Mouse (Mus musculus): ENCODE data around the gene Abhd12.

DNA sequence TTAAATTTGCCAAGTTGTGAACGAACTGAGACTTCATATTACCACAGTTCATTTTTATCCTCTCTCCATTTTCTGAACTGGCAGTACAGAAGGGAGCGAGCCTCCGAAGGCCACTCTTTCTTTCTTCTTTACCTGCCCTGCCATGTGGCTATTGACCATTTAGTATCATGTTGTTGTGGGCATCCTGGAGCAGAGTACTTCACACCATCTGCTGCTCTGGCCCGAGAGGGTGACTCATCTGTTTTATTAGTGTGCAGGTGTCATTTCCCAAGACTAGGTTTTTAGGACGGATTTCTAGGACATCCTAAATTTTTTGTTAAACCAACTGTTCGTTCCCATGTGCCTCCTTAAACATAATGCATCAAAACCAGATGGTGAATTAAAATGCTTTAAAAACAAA is 24.6 kb upstream of the Abhd12 start:
- no peak for TF ChIP-seq CTCF (IDR thresholded peaks at IDR 0.05; ENCODE audit: low read depth)
- no peak for TF ChIP-seq EP300 (IDR thresholded peaks at IDR 0.05; ENCODE audit: low read depth)
